Mouse (Mus musculus) frontal cortex, adult 2 months (tissue): ENCODE data around the gene Defb36. TPM values are rescaled to one million over a fixed set of nuclear protein-coding genes. Genes with fewer than 3 reads are reported as not detected.
A peak's percentile ranks its signal among the peaks of the same experiment; 100 is the strongest.

Experiments used
- DNase-seq, 2 experiments: peaks; one replicate each; pipeline ENCODE4 v3.0.0; 2022; ENCODE audit warnings: low spot score in 1 of 2; ENCODE audit errors: extremely low spot score in 1 of 2
- polyA plus RNA-seq: library from polyadenylated mRNA; depleted of rRNA; stranded (reverse); fragments of >200 nt; gene quantifications from 2 replicates; pipeline ENCODE4 v1.2.3, GENCODE M21; 2012

The Defb36 gene
- polyA plus RNA-seq, 1 experiment, result not detected

- peak in 1 of 2 experiments; percentile 50 for DNase-seq
Observed at GRCm38 (mm10) chr2:152620367-152621134, 16.4 kb downstream of the Defb36 start.

GRCm38 (mm10) chr2:152622151-152622550 is 18.0 kb downstream of the Defb36 start:
- DNase-seq, result no peak

GRCm38 (mm10) chr2:152622953-152623352 is 18.8 kb downstream of the Defb36 start, which contains the start of gene Defb25:
Gene Defb25 (minus strand): TSS chr2:152623053.
- DNase-seq, result no peak

- no peak for DNase-seq
Observed at GRCm38 (mm10) chr2:152624566-152624965, 20.4 kb downstream of the Defb36 start.

GRCm38 (mm10) chr2:152625256-152625655 is 21.1 kb downstream of the Defb36 start:
- DNase-seq, result no peak

GRCm38 (mm10) chr2:152626774-152627591 is 22.9 kb downstream of the Defb36 start, which contains the start of gene Rem1:
Gene Rem1 (plus strand): TSS chr2:152626951.
- no peak for DNase-seq

- DNase-seq, result no peak
Observed at GRCm38 (mm10) chr2:152628066-152628465, 23.9 kb downstream of the Defb36 start.

- DNase-seq, result no peak
Observed at GRCm38 (mm10) chr2:152629239-152629638, 25.1 kb downstream of the Defb36 start.

- DNase-seq, result no peak
Observed at GRCm38 (mm10) chr2:152629904-152630303, 25.8 kb downstream of the Defb36 start.

- DNase-seq, result no peak
Observed at GRCm38 (mm10) chr2:152633334-152633733, 29.2 kb downstream of the Defb36 start.

- DNase-seq, result no peak
Observed at GRCm38 (mm10) chr2:152634311-152634710, 30.2 kb downstream of the Defb36 start.

- no peak for DNase-seq
Observed at GRCm38 (mm10) chr2:152636246-152637005, 32.3 kb downstream of the Defb36 start.

- no peak for DNase-seq
Observed at GRCm38 (mm10) chr2:152637006-152637322, 32.8 kb downstream of the Defb36 start.

GRCm38 (mm10) chr2:152637381-152637780 is 33.3 kb downstream of the Defb36 start:
- no peak for DNase-seq

GRCm38 (mm10) chr2:152638865-152639264 is 34.7 kb downstream of the Defb36 start:
- no peak for DNase-seq

- DNase-seq, result no peak
Observed at GRCm38 (mm10) chr2:152639406-152640113, 35.4 kb downstream of the Defb36 start.

GRCm38 (mm10) chr2:152652901-152653620 is 48.9 kb downstream of the Defb36 start:
- DNase-seq, result no peak

GRCm38 (mm10) chr2:152653874-152654715 is 50.0 kb downstream of the Defb36 start:
- peak; percentile 85 to 87 for DNase-seq

- DNase-seq, result no peak
Observed at GRCm38 (mm10) chr2:152657398-152657797, 53.3 kb downstream of the Defb36 start.
